Mouse (Mus musculus): Measurements from ENCODE around the gene Pcca. TPM values are rescaled to one million over a fixed set of nuclear protein-coding genes. Genes with fewer than 3 reads are reported as not detected.

Gene Pcca
- polyA plus RNA-seq, 1 experiment from 2014 or later, result 15.6 TPM

- no peak for DNase-seq (ENCODE audit: low spot score)
These were observed 301.5 kb downstream of the Pcca start for GRCm38 (mm10) chr14:122835487-122836190.

DNA sequence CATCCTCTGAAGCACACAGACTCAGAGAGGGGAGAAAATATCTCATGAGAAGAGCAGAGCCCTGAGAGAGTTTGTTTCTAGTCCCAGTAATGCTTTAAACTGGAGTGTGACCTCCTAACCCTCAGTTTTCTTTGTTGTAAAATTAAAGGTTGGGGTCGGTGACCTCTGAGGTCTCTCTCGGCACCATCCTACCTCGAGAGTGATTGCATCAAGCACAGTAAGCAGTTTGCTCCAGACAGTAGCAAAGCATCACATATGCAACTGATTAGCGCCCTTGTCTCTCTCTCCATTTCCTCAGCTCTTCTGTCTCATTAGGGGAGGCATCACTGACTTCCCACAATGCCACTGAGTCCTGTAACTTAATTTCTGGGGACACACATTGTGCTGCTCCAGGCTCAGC, 302.1 kb downstream of the Pcca start:
- DNase-seq (ENCODE audit: low spot score), result no peak

- DNase-seq (ENCODE audit: low spot score), result no peak
These were observed 302.9 kb downstream of the Pcca start for GRCm38 (mm10) chr14:122837018-122837417.

DNA sequence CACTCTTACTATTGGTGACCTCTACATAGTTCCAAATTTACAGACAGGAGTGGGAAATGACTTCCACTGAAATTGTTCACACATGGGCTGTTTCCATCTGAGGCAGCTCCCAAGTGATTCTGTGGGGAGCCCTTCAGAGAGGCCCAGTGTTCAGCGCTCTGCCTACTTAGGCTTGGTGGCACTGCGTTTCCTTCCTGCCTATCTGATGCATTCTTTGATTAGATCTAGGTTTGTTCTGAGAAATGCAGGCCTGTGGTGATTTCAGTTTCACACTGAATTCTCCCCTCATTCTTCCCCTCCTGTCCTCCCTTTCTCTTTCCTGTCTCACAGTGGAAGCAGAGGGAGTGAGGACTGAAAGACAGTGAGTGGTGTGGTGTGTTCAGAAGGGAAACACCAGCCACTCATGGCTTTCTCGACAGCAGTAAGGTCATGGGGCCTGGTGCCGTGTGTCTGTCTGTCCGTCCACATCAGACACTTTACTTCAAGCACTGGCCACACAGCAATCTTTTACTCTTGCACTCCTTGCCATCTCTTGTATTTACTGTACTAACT, 318.5 kb downstream of the Pcca start:
- DNase-seq (ENCODE audit: low spot score), result peak; percentile 41

DNA sequence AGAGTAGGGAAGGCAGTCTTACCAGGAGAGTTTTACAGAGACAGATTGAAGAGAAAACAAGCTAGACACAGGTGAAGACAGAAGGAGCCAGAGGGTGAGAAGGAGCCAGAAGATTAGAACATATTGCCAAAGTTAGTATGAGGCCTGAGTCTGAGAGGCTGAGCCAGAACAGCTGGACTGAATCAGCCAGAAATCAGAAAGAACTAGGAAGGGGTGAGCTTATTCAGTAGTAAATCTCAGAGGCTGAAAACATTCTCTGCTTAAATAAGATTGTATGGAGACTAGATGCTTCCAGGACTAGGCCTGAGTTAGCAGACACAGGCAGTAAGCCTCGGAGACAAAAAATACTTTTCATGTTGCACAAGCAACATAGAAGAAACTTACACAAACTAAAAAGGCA, 325.7 kb downstream of the Pcca start:
- no peak for DNase-seq (ENCODE audit: low spot score)

- DNase-seq (ENCODE audit: low spot score), result no peak
These were observed 328.5 kb downstream of the Pcca start for GRCm38 (mm10) chr14:122862623-122863022.

DNA sequence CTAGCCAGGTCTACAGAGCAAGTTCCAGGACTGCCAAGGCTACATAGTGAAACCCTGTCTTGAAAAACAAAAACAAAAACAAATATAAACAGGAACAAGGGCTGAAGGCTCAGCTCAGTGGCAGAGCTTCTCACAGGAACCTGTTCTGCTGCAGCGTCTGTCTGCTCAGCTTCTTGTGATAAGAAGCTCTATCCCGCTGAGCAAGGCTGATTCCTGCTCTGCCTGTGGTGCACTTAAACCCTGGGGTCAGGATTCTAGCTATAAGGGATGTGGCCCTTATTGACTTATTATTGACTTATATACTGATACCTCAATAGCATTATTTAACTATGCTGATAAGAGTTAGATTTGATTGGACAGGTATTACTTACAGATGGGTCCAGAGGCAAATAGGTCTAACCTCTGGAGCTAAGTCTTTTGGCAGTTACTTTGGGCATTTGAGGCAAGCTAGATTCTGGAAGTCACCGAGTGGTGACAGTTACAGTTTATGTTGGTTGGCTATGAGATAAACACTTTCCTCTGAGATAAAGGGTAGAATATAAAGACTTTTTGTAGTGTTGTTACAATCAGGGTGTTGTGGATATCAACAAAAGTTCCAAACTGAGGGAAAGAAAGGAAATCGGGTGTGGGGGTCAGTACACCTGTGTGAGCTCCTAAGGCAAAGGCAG, 331.5 kb downstream of the Pcca start:
- DNase-seq (ENCODE audit: low spot score), result no peak

- DNase-seq (ENCODE audit: low spot score), result no peak
These were observed 333.6 kb downstream of the Pcca start for GRCm38 (mm10) chr14:122867531-122868285.

DNA sequence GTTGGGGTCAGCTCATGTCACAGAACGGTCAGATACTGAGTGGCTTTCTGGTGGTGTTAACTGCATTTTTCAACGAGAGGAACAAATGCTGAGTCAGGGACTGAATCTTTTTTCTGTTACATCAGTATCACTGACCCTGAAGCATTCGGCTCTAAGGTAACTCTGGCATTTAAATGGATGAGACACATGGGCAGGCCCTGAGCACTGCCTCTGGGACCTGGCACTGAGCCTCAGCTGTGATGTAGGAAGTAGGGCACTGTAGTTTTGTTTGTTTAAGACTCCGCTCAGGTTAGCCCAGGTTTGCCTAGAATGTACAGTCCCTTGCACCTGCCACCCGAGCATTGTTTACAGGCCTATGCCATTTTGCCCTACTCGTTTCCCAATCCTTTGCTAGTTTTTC, 335.7 kb downstream of the Pcca start:
- DNase-seq (ENCODE audit: low spot score), result no peak

DNA sequence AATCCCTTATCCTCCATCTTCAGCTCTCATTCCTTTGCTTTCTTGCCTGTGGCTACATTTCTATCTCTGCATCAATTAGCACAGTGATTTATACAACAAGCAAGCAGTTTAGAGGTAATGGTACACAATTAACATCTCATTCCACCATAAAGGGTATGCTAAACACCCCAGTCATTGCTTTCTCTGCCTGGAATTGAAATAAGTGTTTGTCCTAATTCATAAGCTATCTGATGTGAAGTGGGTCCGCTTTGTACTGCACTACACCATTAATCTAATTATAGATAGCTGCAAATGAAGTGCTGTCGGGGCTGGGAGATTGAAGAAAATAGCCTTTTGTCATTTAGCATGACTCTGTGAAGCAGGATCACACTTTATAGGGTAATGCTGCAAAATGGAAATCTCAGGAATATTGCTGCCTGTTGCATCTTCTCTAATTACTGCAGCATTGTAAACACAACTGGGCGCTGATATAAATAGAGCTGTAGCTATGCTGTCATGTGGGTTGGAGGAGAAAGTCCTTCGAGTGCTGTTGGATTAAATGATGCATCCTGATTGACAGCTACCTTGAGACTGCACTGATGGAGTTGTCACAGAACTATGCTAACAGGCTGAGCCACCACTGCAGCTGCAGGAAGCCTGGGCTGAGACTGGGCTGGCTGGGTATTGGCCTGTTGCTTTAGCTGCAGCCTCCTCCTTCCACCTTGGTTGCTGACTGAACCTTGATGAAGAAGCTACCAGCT, 337.9 kb downstream of the Pcca start:
- no peak for DNase-seq (ENCODE audit: low spot score)

DNA sequence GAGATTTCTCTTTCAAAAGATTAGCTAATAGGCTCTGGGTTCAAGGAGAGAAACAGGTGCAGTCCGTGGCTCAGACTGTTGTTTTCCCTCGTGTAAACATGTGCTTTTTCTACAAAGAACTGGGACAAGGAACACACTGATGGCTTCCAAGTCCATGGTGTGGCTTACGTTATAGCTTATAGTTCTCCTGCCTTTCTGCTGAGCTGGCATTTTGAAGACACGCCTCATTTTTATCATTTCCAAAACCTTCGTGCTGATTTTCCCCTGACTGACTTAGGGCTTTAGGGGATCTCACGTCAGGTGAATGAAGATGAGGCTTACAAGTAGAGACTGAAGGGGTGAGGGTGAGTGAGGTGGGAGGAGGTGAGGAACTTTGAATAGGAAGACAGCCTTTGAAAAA, 338.5 kb downstream of the Pcca start:
- no peak for DNase-seq (ENCODE audit: low spot score)

GRCm38 (mm10) chr14:122875056-122875455, 340.9 kb downstream of the Pcca start:
- DNase-seq (ENCODE audit: low spot score), result no peak

DNA sequence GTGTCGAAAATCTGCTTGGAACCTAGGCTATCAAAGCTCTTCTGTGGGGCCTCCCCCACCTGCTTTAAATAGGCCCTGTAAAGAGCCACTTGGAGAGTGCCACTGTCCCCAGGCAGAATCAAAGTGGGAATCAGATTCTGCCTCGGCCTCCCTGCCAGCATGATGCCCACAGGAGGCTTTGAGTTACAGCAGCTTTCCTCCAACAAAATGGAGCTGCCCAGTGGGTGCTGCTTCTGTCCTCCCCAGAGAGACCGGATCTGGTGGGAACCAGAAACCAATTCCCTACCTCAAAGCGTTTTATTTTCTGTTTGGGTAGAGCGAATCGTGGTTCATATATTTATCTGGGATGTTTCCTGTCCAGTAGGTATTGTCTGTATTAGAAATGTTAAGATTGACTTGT, 341.5 kb downstream of the Pcca start:
- no peak for DNase-seq (ENCODE audit: low spot score)

DNA sequence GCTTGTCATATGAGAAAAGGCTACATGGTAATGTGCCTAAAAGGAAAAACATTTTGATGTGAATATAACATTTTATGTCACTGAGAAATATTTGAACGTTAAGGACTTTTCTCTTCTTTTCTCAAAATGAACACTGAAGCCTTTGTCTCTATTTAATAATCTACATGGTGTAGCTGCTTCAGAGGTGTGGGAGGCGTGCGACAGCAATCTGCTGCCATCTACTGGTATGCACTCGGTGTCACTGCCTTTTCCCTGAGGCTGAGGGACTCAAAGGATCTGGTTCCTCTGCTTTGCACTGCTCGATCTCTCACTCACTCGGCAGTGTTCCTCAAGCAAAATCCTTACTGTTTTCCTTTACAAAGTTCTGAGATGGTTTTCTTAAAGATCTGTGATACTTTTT, 342.0 kb downstream of the Pcca start:
- peak; percentile 72 for DNase-seq (ENCODE audit: low spot score)

GRCm38 (mm10) chr14:122876723-122877122, 342.6 kb downstream of the Pcca start:
- no peak for DNase-seq (ENCODE audit: low spot score)

DNA sequence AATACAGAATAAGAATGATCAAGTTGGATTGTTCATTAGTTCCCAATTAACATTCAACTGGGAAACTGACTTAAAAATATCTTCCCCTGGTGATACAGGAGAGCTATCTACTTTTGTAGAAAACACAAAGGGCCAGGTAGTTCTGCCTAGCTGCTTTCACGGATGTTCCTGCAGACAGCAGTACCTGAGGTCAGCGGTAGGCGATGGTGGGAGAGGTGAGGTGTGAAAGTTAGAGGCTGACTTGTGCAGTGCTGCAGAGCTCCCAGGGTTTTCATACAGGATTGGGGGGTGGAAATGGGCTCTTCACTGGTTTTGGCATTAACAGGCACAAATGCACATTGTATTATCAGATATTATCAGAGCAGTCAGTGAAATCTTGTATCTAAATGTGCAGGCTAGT, 343.7 kb downstream of the Pcca start:
- no peak for DNase-seq (ENCODE audit: low spot score)

DNA sequence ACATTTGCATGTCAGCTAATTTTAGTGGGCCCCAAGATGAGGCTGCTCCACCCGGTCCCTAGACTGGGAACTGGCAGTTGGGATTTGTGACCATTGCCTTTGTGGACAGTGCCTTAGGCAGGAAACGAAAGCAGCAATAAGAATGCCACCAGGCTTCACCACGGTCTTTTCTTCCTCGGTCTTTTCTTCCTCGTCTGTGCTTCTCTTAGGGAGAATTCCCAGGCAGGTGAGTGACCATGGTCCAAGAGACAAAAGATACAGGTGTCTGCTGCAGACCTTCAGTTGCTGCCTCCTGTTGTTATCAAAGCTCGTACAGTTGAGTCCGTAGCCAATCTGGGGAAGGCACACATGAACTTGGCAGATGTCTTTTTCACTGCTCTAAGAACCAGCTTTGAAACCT, 346.2 kb downstream of the Pcca start:
- DNase-seq (ENCODE audit: low spot score), result no peak

DNA sequence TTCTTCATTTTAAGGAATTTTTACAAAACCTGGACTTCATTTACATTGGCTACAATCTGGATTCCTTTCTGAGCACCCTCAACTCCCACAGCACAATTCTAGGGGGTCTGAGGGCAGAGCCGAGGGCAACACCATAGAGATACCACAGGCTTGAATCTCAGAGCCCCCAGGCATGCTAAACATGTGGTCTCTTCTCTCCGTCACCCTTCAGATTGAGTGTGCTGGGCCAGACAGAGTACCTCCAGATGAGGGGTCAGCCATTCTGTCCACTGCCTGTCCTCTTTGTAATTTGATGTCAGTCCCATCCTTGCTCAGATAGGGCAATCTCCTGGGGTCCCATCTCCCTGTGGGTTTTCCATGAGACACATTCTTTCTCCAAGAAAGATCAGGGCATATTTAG, 347.6 kb downstream of the Pcca start:
- no peak for DNase-seq (ENCODE audit: low spot score)

- DNase-seq (ENCODE audit: low spot score), result no peak
These were observed 348.1 kb downstream of the Pcca start for GRCm38 (mm10) chr14:122882201-122882639.

GRCm38 (mm10) chr14:122882795-122883409, 348.8 kb downstream of the Pcca start:
- no peak for DNase-seq (ENCODE audit: low spot score)

DNA sequence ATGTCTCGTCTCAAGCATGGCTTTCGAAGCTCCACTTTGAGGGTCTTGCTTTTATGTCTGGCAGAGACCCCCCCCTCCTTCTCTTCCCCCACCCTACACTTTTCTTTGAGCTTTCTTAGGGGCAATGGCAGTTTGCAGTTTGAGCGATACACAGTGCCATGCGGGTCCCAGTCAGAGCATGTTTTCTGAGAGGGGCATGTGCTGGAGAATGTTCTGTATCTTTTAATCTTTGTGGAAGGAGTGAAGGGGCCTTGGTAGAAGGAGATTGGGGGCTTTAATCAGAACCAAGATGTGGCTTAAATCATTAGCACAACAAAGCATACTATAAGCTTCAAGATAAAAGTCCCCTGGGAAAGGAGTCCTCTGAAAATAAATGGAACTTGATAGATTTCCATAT, 349.3 kb downstream of the Pcca start:
- no peak for DNase-seq (ENCODE audit: low spot score)

All from thymus, postnatal 0 days (tissue).